Mouse (Mus musculus) megakaryocyte-erythroid progenitor cell, adult 5-6 weeks (primary cell): ENCODE data around the gene Esp18. TPM values are rescaled to one million over a fixed set of nuclear protein-coding genes. Genes with fewer than 3 reads are reported as not detected.

Experiments
- ATAC-seq: replicated peaks from 2 replicates; pipeline ENCODE4 v1.8.0; 2016; ENCODE audit warnings: mild to moderate bottlenecking, inconsistent platforms; ENCODE audit not compliant: severe bottlenecking, poor library complexity, low FRiP score, low TSS enrichment
- total RNA-seq, 2 experiments: library from RNA; stranded (forward) in 1 of 2; stranded (reverse) in 1 of 2; fragments of 200-1000, 215-1000 nt in 1 of 2; fragments of >200 nt in 1 of 2; fragmentation: Nextera tagmentation in 1 of 2; gene quantifications; 2 replicates each; pipeline ENCODE4 v1.2.3; 2014 to 2017

Esp18 gene
- total RNA-seq (2014; fragmentation: Nextera tagmentation): not detected in 2 replicates
- total RNA-seq (2017): not detected in 2 replicates

- ATAC-seq: no peak
Measured at GRCm38 (mm10) chr17:39406059-39406458, at the start of gene Esp18. TSS of gene Esp18 (plus strand) at chr17:39406359.

- no peak for ATAC-seq
Measured at GRCm38 (mm10) chr17:39363316-39363715, 42.8 kb upstream of the Esp18 start.

Other genes with a start within 250 kb of the Esp18 start
- not detected in 2 replicates for gene Esp16, start 129.8 kb downstream of the Esp18 start, total RNA-seq (2014; fragmentation: Nextera tagmentation)
- not detected in 2 replicates for gene Esp16, start 129.8 kb downstream of the Esp18 start, total RNA-seq (2017)
- not detected in 2 replicates for gene Esp15, start 234.6 kb downstream of the Esp18 start, total RNA-seq (2014; fragmentation: Nextera tagmentation)
- gene Esp15, start 234.6 kb downstream of the Esp18 start, total RNA-seq (2017): not detected in 2 replicates